In the genomic region with DNA sequence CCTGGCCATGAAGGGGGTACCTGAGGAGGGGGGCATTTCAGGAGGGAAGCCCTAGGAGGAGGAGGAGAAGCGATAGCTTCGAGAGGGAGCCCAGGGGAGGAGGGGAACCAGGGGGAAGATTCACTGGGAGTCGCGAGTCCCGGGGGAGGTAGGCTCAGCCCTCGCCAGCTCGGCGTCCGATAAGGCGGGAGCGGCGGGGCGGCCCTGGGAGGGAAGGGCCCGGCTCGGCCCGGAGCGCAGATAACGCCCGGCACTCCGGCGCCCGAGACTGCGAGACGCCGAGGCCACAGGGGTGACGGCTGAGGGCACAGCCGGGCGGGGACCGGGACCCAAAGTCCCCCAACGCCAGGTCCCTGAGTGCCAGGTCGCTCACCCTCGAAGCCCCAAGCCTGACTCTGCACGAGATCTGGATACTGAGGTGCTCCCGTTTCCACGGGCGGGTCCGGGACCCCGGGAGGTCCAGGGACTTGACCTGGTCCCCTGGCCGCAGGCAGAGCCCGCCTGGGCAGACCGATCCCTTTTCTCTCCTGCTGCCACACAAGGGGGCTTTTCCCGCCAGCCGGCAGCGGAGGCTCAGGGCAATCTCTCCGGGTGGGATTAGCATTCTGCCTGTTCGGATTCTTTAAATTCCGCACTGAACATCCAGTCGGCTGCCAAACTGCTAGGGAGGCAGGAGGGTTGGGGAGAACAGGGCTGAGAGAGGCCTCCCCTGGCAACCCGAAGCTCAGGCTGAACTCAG, we compare ENCODE assay signal across 9 mouse cellular contexts. TPM values are rescaled to one million over a fixed set of nuclear protein-coding genes. Genes with fewer than 3 reads are reported as not detected.
DNase-seq lines count a peak whose midpoint lies in the region; ATAC-seq lines count a peak whose summit lies in the region.
"Had no signal": no experiment of that assay in that cellular context is flagged by ENCODE, and none has a peak within 500 bp of the region (broad histone marks: within the 10 kb centered on the region; RNA-seq: fewer than 3 reads in every experiment).

No protein-coding gene starts in this region.

- no peaks in the 10 kb centered on the region for H3K9me3 ChIP-seq in heart, embryonic 13.5 days
- no peaks in the 10 kb centered on the region for H3K9me3 ChIP-seq in stomach, embryonic 16.5 days (replicated peaks; ENCODE audit: control insufficient read depth, low read length)

- H3K27me3 ChIP-seq in heart, embryonic 13.5 days (replicated peaks): no peaks in the 10 kb centered on the region
- no peaks in the 10 kb centered on the region for H3K27me3 ChIP-seq in stomach, embryonic 16.5 days (ENCODE audit: control insufficient read depth, insufficient read depth, low read length)

- H3K4me2 ChIP-seq in heart, embryonic 13.5 days: peak overlapping the region; percentile 91
- peak overlapping the region; percentile 97 for H3K4me2 ChIP-seq in stomach, embryonic 16.5 days (ENCODE audit: low read depth, low read length)

- peak; percentile 27 for DNase-seq in gastrocnemius, adult 18-20 months (ENCODE audit: low spot score)
- no peak for DNase-seq in gastrocnemius, postnatal 25 days
- DNase-seq in embryo, embryonic 9.5 days (ENCODE audit: extremely low spot score): peak; percentile 76
- peak; percentile 32 to 60 for DNase-seq in kidney, postnatal 25 days

- H3K9ac ChIP-seq in heart, embryonic 13.5 days: peak overlapping the region; percentile 88
- peak overlapping the region; percentile 82 for H3K9ac ChIP-seq in stomach, embryonic 16.5 days (ENCODE audit: low read length)

- H3K4me3 ChIP-seq in heart, embryonic 13.5 days: peak overlapping the region; percentile 56
- H3K4me3 ChIP-seq in stomach, embryonic 16.5 days (replicated peaks; ENCODE audit: low read length): peak overlapping the region; percentile 49

- H3K4me1 ChIP-seq in heart, embryonic 13.5 days: peaks cover 76% of the 10 kb centered on the region
- peaks cover 32% of the 10 kb centered on the region for H3K4me1 ChIP-seq in stomach, embryonic 16.5 days (ENCODE audit: control insufficient read depth, insufficient read depth, low read length)

- 1% methylated on average over 47 of the region's 49 CpGs for WGBS in heart, embryonic 13.5 days
- WGBS in stomach, embryonic 16.5 days: 5% methylated on average over 48 of the region's 49 CpGs

- H3K36me3 ChIP-seq in heart, embryonic 13.5 days: no peaks in the 10 kb centered on the region
- no peaks in the 10 kb centered on the region for H3K36me3 ChIP-seq in stomach, embryonic 16.5 days (ENCODE audit: control insufficient read depth, insufficient read depth, low read length)

- H3K27ac ChIP-seq in heart, embryonic 13.5 days (replicated peaks): peak overlapping the region; percentile 98
- H3K27ac ChIP-seq in stomach, embryonic 16.5 days (ENCODE audit: low read length): peak overlapping the region; percentile 70

- ATAC-seq in heart, embryonic 13.5 days (ENCODE audit: extremely low read depth, insufficient number of reproducible peaks, low FRiP score, low TSS enrichment): peak; percentile 66
- ATAC-seq in megakaryocyte-erythroid progenitor cell, adult 5-6 weeks (replicated peaks; ENCODE audit: low FRiP score, low TSS enrichment, poor library complexity, severe bottlenecking): peak; percentile 83
- ATAC-seq in stomach, embryonic 16.5 days (ENCODE audit: insufficient read depth, low FRiP score): peak; percentile 65
- no peak for ATAC-seq in cerebellum, adult (ENCODE audit: insufficient number of reproducible peaks, low FRiP score, low TSS enrichment)

RNA-seq across cellular contexts. Expression of a gene that starts 32.1 kb away (rescaled TPM):
- under 1 TPM in 1 of 2 experiments, not detected in 1; 0.57 TPM for total RNA-seq in gastrocnemius, adult 18-20 months (2021)
- 1 to 10 TPM in 1 of 2 experiments, not detected in 1; 1.0 TPM for total RNA-seq in gastrocnemius, postnatal 25 days (2021)
- polyA plus RNA-seq in heart, embryonic 13.5 days (2015; fragmentation: Nextera tagmentation; extraction: Ambion mirVana): not detected in 2 replicates
- not detected in 2 replicates for total RNA-seq in megakaryocyte-erythroid progenitor cell, adult 5-6 weeks (2014; fragmentation: Nextera tagmentation)
- total RNA-seq in megakaryocyte-erythroid progenitor cell, adult 5-6 weeks (2017): not detected in 2 replicates
- polyA plus RNA-seq in stomach, embryonic 16.5 days (2015; fragmentation: Nextera tagmentation; extraction: Ambion mirVana): 0.23 TPM in 1 of 2 replicates, not detected in the other
- total RNA-seq: layer of hippocampus, postnatal 10 days had no signal
